Mouse (Mus musculus) embryonic facial prominence, embryonic 15.5 days (tissue): ENCODE results near the gene Olfr787. TPM values are rescaled to one million over a fixed set of nuclear protein-coding genes. Genes with fewer than 3 reads are reported as not detected.

Source experiments
- ATAC-seq: fragments of 200-750 bp; cut with Nextera tagmentation; 2 replicates; pipeline ENCODE4 v1.8.0; 2017; ENCODE audit warnings: low read depth, moderate TSS enrichment; ENCODE audit not compliant: insufficient number of reproducible peaks, low FRiP score, low TSS enrichment
- H3K27ac ChIP-seq: fragments of 300-500 bp; sonication (generic); replicated peaks from 2 replicates; pipeline ENCODE4 v1.5.1; 2015; ENCODE audit warnings: mild to moderate bottlenecking, inconsistent platforms
- H3K27me3 ChIP-seq: fragments of 300-500 bp; sonication (generic); 2 replicates; pipeline ENCODE4 v1.6.1; 2015; ENCODE audit warnings: inconsistent platforms
- H3K36me3 ChIP-seq: fragments of 300-500 bp; sonication (generic); 2 replicates; pipeline ENCODE4 v1.6.1; 2015; ENCODE audit warnings: mild to moderate bottlenecking, inconsistent platforms
- H3K4me1 ChIP-seq: fragments of 300-500 bp; sonication (generic); 2 replicates; pipeline ENCODE4 v1.6.1; 2015; ENCODE audit warnings: inconsistent platforms
- H3K4me2 ChIP-seq: fragments of 300-500 bp; sonication (generic); replicated peaks from 2 replicates; pipeline ENCODE4 v1.6.1; 2015; ENCODE audit warnings: mild to moderate bottlenecking, inconsistent platforms
- H3K4me3 ChIP-seq: fragments of 300-500 bp; sonication (generic); replicated peaks from 2 replicates; pipeline ENCODE4 v1.5.1; 2015; ENCODE audit warnings: mild to moderate bottlenecking, inconsistent platforms
- H3K9ac ChIP-seq: fragments of 300-500 bp; sonication (generic); 2 replicates; pipeline ENCODE4 v1.6.1; 2015; ENCODE audit warnings: inconsistent platforms
- H3K9me3 ChIP-seq: fragments of 300-500 bp; sonication (generic); replicated peaks from 2 replicates; pipeline ENCODE4 v1.6.1; 2016; ENCODE audit warnings: inconsistent platforms
- WGBS: fragments of 180-500 bp; shearing (Covaris S2); methylation state at CpG from one replicate; pipeline ENCODE4 v1.1.7; 2015; 5-methylcytosine and 5-hydroxymethylcytosine counted together
- polyA plus RNA-seq: library from polyadenylated mRNA; unstranded; fragments of >200 nt; fragmentation: Nextera tagmentation; extraction: Ambion mirVana; gene quantifications from 2 replicates; pipeline ENCODE4 v1.2.1, GENCODE M21; 2015

Gene Olfr787
- not detected in 2 replicates for polyA plus RNA-seq

DNA sequence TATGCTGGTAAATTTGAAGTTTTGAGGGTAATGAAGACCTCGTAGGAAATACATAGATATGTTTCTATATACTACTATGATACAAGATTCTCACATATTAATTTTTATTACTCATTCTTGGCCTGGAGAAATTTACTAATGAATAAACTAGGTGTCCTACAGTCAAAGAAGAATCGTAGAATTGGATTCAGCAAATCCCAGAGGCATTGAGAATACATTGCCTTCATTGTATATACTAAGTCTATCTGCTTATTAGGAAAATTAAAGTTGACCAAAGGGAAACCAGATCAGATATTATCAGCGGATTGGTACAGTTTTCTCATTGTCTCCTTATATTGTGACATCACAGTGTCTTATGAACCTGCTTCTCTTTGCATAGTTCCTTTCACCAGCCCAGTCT is at the start of gene Olfr787:
Gene Olfr787, plus strand, starts transcription at position 301 of the 400 bp plus-strand sequence.
- Histone ChIP-seq H3K4me3 (no peak within 1 kb of the TSS), H3K4me2 (no peak within 1 kb of the TSS), H3K9ac (no peak within 1 kb of the TSS), H3K9me3 (no peaks in the 10 kb centered on the region), H3K4me1 (no peaks in the 10 kb centered on the region), H3K27me3 (no peaks in the 10 kb centered on the region), H3K27ac (no peak within 1 kb of the TSS), H3K36me3 (no peaks in the 10 kb centered on the region)
- 76% methylated on average over 3 of the region's 3 CpGs for WGBS
- ATAC-seq: no peak

DNA sequence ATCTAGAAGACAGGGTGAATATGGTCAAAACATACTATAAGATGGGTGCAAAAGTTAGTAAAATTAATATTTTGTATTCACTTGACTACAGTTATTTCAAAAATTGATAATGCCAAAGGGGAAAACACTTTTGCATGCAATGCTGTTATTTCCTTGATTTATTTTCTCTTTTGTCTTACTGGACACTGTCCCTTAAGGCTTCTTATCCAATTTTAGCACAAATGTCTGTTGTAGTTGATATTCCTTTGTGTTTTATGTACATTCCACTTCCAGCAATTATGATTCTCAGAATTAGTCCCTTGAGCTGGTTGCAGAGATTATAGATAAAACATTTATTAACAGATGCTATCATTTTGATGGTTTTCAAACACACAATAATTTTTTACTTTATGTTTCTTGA is 34.7 kb upstream of the Olfr787 start, which contains the start of gene Olfr786:
Gene Olfr786, plus strand, starts transcription at position 301 of the 400 bp plus-strand sequence.
- H3K9me3 ChIP-seq: no peaks in the 10 kb centered on the region
- no peak within 1 kb of the TSS for H3K9ac ChIP-seq
- H3K4me1 ChIP-seq: no peaks in the 10 kb centered on the region
- no peak within 1 kb of the TSS for H3K4me3 ChIP-seq
- H3K4me2 ChIP-seq: no peak within 1 kb of the TSS
- no peak within 1 kb of the TSS for H3K27ac ChIP-seq
- ATAC-seq: no peak
- H3K27me3 ChIP-seq: no peaks in the 10 kb centered on the region
- H3K36me3 ChIP-seq: no peaks in the 10 kb centered on the region

DNA sequence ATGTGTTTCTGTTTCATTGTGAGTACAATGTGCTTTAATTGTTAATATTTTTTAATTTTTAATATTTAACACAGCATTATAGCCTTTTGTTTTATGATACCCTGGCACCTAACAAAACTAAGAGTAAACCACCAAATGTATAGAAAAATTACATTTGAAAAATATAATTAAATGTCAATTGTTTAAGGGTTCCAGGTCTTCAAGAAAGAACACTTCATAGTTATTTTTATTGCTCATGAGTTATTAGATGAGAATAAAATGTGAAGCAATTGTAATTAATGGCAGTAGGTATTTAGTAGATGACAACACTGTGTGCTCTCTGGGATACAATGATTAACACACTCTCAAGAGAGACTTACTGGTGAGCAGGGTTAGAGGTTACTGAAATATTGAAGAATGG is 9.0 kb downstream of the Olfr787 start, which contains the start of gene Olfr788:
Gene Olfr788, plus strand, starts transcription at position 301 of the 400 bp plus-strand sequence.
- H3K9ac ChIP-seq: no peak within 1 kb of the TSS
- H3K4me2 ChIP-seq: no peak within 1 kb of the TSS
- no peak for ATAC-seq
- no peaks in the 10 kb centered on the region for H3K27me3 ChIP-seq
- no peak within 1 kb of the TSS for H3K4me3 ChIP-seq
- no peak within 1 kb of the TSS for H3K27ac ChIP-seq
- no peaks in the 10 kb centered on the region for H3K36me3 ChIP-seq
- no peaks in the 10 kb centered on the region for H3K4me1 ChIP-seq
- H3K9me3 ChIP-seq: no peaks in the 10 kb centered on the region

DNA sequence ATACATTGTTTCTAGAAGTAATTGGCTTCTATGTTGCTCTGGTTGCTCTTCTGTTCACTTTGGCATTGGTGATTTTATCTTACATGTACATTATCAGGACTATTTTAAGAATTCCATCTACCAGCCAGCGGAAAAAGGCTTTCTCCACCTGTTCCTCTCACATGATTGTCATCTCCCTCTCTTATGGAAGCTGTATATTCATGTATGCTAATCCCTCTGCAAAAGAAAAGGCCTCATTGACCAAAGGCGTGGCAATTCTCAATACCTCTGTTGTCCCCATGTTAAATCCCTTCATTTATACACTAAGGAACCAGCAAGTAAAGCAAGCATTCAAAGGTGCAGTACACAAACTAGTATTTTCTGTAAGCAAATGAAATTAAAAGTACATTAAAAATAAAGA is 11.6 kb downstream of the Olfr787 start:
- ATAC-seq: no peak

DNA sequence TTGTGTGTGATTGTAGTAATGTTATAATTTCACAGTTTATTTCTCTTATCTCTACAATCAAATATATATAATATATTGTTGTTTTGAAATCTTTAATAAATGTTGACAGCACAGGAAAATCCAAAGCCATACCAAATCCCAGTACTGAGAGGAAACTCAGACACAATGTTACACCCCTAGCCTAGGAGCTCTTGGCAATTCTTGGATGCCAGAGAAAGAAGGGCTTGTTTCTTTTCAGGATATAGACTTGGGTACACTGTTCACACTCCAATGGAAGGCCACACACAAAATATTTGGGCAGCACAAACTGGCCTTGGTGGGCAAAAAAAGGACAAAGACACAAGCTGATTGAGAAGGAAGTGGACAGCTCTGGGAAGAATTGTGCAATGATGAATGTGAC is 12.1 kb downstream of the Olfr787 start:
- Histone ChIP-seq H3K9me3 (no peaks in the 10 kb centered on the region), H3K27me3 (no peaks in the 10 kb centered on the region), H3K4me2 (no peak overlapping the region), H3K4me1 (no peaks in the 10 kb centered on the region), H3K9ac (no peak overlapping the region), H3K4me3 (no peak overlapping the region), H3K27ac (no peak overlapping the region), H3K36me3 (no peaks in the 10 kb centered on the region)
- ATAC-seq: no peak

More for the DNA sequence above, 11.6 kb downstream of the Olfr787 start:
- no peak overlapping the region for H3K27ac ChIP-seq
- 67% methylated on average over 2 of the region's 2 CpGs for WGBS
- no peak overlapping the region for H3K9ac ChIP-seq
- H3K36me3 ChIP-seq: no peaks in the 10 kb centered on the region
- no peak overlapping the region for H3K4me3 ChIP-seq
- no peaks in the 10 kb centered on the region for H3K27me3 ChIP-seq
- H3K4me1 ChIP-seq: no peaks in the 10 kb centered on the region
- no peaks in the 10 kb centered on the region for H3K9me3 ChIP-seq
- no peak overlapping the region for H3K4me2 ChIP-seq

DNA sequence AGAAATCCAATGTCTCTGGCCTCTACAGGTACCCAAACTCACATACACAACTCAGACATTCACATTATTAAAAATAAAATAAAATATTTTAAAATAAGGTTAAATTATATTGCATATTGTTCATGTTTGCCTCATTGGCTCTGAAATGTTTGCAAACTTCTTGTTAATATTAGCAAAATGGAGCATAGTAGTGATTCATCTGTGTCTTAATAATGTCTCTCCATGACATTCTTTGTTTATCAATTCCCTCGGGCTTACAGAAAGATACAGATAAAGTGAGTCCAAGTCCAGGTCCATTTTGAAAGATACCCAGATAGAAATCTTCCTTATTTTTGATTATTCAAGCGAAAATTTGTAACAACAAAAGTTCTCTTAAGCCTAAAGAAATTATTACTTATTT is 22.8 kb downstream of the Olfr787 start, which contains the start of gene Olfr789:
Gene Olfr789, plus strand, starts transcription at position 301 of the 400 bp plus-strand sequence.
- ATAC-seq: no peak
- H3K4me1 ChIP-seq: no peaks in the 10 kb centered on the region

DNA sequence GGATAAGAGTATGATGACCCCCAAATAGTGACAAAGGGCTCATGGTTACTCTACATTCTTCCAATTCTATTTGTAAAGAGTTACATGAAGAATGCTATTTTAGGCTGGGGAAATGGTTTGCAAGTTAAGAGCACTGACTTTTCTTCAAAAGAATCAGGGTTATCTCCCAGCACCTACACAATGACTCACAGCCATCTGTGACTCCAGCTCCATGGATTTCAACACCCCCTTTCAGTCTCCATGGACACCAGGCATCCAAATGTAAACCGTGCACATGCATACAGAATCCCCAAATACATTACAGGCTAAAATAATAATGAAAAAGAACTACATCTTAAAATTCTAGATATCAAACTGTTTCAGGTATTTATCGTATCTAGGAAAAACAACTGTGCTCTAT is 28.4 kb downstream of the Olfr787 start:
- ATAC-seq: no peak
- H3K27ac ChIP-seq: no peak overlapping the region
- H3K27me3 ChIP-seq: no peaks in the 10 kb centered on the region
- H3K9me3 ChIP-seq: no peaks in the 10 kb centered on the region
- no peak overlapping the region for H3K4me3 ChIP-seq
- no peak overlapping the region for H3K4me2 ChIP-seq
- H3K9ac ChIP-seq: no peak overlapping the region
- no peaks in the 10 kb centered on the region for H3K4me1 ChIP-seq
- 69% methylated on average over 2 of the region's 2 CpGs for WGBS
- H3K36me3 ChIP-seq: no peaks in the 10 kb centered on the region

More for the DNA sequence above, 22.8 kb downstream of the Olfr787 start, which contains the start of gene Olfr789:
- Histone ChIP-seq H3K9me3 (no peaks in the 10 kb centered on the region), H3K27me3 (no peaks in the 10 kb centered on the region), H3K9ac (no peak within 1 kb of the TSS), H3K36me3 (no peaks in the 10 kb centered on the region), H3K4me3 (no peak within 1 kb of the TSS), H3K4me2 (no peak within 1 kb of the TSS), H3K27ac (no peak within 1 kb of the TSS)
- WGBS: 51% methylated on average over 2 of the region's 2 CpGs

DNA sequence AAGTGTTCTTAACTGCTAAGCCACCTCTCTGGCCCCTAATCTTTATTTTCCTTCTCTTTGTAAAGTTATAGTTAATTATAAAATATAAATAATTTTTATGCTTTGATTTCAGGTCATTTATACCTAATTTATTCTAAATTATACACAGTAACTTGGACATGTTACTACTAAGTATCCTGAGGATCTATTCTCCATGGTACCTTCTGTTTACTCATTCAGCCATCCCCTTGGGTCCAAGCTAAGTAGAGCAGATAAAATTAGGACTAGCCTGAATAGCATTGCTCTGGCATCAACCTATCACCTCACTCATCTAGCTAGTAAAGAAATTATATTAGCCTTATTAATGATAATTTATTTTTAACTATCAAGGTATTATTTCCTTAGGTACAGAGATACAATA is 36.5 kb downstream of the Olfr787 start, which contains the start of gene Olfr790:
Gene Olfr790, plus strand, starts transcription at position 301 of the 400 bp plus-strand sequence.
- no peak within 1 kb of the TSS for H3K9ac ChIP-seq
- no peaks in the 10 kb centered on the region for H3K4me1 ChIP-seq
- H3K27me3 ChIP-seq: no peaks in the 10 kb centered on the region
- no peak within 1 kb of the TSS for H3K27ac ChIP-seq
- H3K4me2 ChIP-seq: no peak within 1 kb of the TSS
- ATAC-seq: no peak
- no peaks in the 10 kb centered on the region for H3K9me3 ChIP-seq
- H3K36me3 ChIP-seq: no peaks in the 10 kb centered on the region
- H3K4me3 ChIP-seq: no peak within 1 kb of the TSS

Other genes with a start within 250 kb of the Olfr787 start
- gene Olfr774, start 225.7 kb upstream of the Olfr787 start, polyA plus RNA-seq: not detected in 2 replicates
- gene Olfr775, start 213.4 kb upstream of the Olfr787 start, polyA plus RNA-seq: not detected in 2 replicates
- gene Olfr776, start 202.7 kb upstream of the Olfr787 start, polyA plus RNA-seq: not detected in 2 replicates
- not detected in 2 replicates for gene Olfr777, start 190.4 kb upstream of the Olfr787 start, polyA plus RNA-seq
- gene Olfr780, start 143.7 kb upstream of the Olfr787 start, polyA plus RNA-seq: not detected in 2 replicates
- gene Olfr781, start 133.0 kb upstream of the Olfr787 start, polyA plus RNA-seq: 0.17 TPM in 1 of 2 replicates, not detected in the other
- 0.19 TPM in 1 of 2 replicates, not detected in the other for gene Olfr782, start 113.0 kb upstream of the Olfr787 start, polyA plus RNA-seq
- gene Olfr784, start 77.8 kb upstream of the Olfr787 start, polyA plus RNA-seq: 0.07 TPM in 1 of 2 replicates, not detected in the other
- gene Olfr785, start 56.4 kb upstream of the Olfr787 start, polyA plus RNA-seq: not detected in 2 replicates
- 0.17 TPM in 1 of 2 replicates, not detected in the other for gene Olfr786, start 34.6 kb upstream of the Olfr787 start, polyA plus RNA-seq
- not detected in 2 replicates for gene Olfr788, start 9.1 kb downstream of the Olfr787 start, polyA plus RNA-seq
- gene Olfr789, start 22.9 kb downstream of the Olfr787 start, polyA plus RNA-seq: 0.05 TPM in 1 of 2 replicates, not detected in the other
- not detected in 2 replicates for gene Olfr790, start 36.6 kb downstream of the Olfr787 start, polyA plus RNA-seq
- 0.07 and 0.21 TPM in 2 replicates for gene Olfr791, start 59.9 kb downstream of the Olfr787 start, polyA plus RNA-seq
- gene Olfr792, start 77.3 kb downstream of the Olfr787 start, polyA plus RNA-seq: 0.24 TPM in 1 of 2 replicates, not detected in the other
- not detected in 2 replicates for gene Olfr794, start 105.8 kb downstream of the Olfr787 start, polyA plus RNA-seq
- gene Olfr796, start 150.7 kb downstream of the Olfr787 start, polyA plus RNA-seq: not detected in 2 replicates
- gene Olfr798, start 166.1 kb downstream of the Olfr787 start, polyA plus RNA-seq: 0.04 and 0.12 TPM in 2 replicates
- gene Olfr799, start 175.6 kb downstream of the Olfr787 start, polyA plus RNA-seq: not detected in 2 replicates
- gene Olfr800, start 195.8 kb downstream of the Olfr787 start, polyA plus RNA-seq: not detected in 2 replicates
- gene Olfr801, start 212.0 kb downstream of the Olfr787 start, polyA plus RNA-seq: not detected in 2 replicates
- 0.03 and 0.07 TPM in 2 replicates for gene Olfr802, start 226.3 kb downstream of the Olfr787 start, polyA plus RNA-seq
- gene Olfr803, start 232.4 kb downstream of the Olfr787 start, polyA plus RNA-seq: not detected in 2 replicates
- not detected in 2 replicates for gene Olfr804, start 241.3 kb downstream of the Olfr787 start, polyA plus RNA-seq